Mouse (Mus musculus) kidney, adult 8-10 months (tissue): ENCODE data around the gene Rbp1.

ENCODE experiments used
- DNase-seq, 2 experiments: peaks; one replicate each; pipeline ENCODE4 v3.0.0; 2022

The Rbp1 gene

GRCm38 (mm10) chr9:98422656-98423055 is at the start of gene Rbp1:
TSS of gene Rbp1 (plus strand) at chr9:98422961.
- DNase-seq: peak in 1 of 2 experiments; percentile 38

DNA sequence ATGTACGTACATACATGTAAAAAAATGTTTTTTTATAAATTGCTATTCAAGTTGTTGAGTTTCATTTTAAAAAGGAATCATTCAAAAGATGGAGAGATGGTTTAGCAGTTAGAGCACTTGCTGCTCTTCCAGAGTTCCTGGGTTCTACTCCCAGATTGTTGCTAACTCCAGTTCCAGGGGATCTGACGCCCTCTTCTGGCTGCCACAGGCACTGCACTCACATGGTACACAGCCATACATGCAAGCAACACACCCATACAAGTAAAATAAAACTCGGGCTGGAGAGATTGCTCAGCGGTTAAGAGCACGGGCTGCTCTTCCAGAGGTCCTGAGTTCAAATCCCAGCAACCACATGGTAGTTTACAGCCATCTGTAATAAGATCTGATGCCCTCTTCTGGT is 49.4 kb upstream of the Rbp1 start:
- no peak for DNase-seq

- no peak for DNase-seq
These were observed 47.9 kb upstream of the Rbp1 start for GRCm38 (mm10) chr9:98374897-98375296.

DNA sequence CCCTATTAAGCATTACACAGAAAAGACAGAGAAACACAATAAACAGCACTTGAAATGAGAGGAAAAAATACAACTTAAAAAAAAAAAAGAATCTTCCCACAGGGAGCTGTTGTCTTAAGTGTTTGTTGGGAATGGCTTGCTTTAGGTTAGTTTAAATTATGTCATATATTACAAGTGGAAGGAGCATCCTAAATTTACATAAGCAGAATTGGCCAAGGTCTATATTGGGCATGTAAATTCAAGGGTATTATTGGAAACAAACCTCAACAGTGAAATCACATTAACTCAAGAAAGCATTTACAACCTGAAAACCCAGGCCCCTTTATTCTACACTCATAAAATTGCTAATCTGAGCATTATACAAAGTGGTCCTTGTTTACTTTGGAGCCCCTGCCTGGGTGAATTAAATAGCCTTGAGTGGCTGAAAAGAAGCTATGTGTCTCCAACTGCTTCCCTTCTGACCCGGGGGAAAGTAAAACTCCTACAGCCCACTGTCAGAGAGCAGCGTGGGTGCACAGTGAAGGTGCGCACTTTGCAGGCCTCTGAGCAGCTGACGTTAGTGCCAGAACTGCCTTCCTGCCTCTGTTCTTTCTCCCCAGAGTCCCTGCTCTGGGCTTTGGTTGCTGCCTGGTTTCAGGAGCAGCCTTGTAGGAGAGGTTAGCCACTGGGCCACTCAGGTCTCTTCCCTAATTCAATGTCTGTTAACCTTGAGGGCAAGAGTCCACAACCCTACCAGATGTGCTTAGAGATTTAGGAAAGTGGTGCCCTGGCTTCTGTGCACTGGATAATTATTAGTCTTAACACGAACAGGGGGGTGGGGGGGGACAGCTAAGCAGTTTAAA is 47.2 kb upstream of the Rbp1 start:
- DNase-seq: peak; percentile 53 to 61

GRCm38 (mm10) chr9:98379736-98380135 is 43.0 kb upstream of the Rbp1 start:
- DNase-seq: no peak

DNA sequence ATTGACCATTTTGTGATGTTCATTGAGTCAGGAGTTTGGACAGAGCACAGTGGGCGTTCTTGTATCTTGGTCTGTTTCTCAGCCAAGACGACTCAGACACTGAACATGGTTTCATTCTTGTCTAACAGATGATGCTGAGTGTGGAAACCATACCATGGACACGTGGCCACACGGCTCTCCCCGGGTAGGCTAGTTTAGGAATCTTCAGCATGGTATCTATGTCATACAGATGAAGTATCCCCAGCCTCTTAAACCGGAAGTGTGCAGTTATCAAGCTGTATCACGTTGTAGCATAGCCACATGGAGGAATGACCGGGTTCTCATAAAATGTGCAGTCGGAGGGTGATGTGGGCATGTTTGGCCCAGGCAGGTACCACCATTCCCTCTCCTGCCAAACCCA is 42.2 kb upstream of the Rbp1 start:
- no peak for DNase-seq

DNA sequence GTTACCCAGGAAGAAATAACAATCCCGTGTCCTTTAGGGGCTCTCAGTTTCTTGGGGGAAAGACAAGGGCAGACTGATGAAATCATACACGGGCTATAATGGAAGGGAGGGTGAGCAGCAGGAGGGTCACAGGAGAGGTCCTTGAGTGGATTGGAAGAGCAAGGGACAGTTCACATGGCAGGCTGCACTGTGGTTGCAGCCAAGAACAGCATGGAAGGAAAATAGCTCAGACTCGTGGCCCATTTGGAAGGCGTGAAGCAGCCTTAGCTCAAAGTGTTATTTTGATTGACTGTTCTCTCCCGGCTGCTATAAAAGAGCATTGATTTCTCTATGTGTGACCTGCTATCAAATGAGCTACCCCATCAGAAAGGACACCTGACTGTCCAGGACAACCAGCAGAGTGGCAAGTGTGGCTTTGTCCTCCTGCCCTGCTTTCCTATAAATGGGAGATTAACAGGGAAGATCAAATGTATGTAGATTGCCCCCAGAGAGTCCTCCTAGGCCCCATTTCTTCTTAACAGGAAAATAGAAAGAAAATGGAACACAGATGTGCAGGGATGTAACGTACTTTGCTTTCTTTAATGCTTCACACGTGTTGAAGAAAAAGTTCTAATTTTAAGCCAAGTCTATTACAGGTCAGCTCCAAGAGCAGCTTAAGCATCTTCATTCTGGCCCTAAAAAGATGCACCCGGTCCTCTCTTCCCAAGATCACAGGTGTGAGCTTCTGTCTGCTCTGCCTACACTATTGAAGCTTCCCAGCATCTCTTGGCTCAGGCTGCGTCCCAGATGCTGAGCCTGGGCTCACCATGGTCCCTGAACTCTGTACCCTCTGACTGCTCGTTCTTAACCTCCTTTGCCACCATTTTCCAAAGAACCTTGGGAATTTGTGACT is 34.8 kb upstream of the Rbp1 start:
- no peak for DNase-seq

DNA sequence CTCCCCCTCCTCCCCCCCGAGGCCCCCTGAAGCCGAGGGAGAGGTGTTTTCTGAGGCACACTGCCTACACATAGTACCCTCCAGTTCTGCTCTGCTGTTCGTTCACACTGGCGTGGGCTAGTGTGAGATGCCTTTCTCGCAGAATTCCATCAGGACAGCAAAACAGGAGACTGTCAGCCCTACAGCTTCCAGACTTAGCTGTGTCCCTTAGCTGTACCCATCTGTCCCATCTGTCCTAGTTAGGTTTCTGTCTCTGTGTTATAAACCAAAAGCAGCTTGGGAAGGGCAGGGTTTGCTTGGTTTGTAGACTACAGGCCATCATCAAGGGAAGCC is 34.2 kb upstream of the Rbp1 start:
- no peak for DNase-seq

GRCm38 (mm10) chr9:98393496-98393895 is 29.3 kb upstream of the Rbp1 start:
- no peak for DNase-seq

- no peak for DNase-seq
These were observed 25.6 kb upstream of the Rbp1 start for GRCm38 (mm10) chr9:98397211-98397610.

DNA sequence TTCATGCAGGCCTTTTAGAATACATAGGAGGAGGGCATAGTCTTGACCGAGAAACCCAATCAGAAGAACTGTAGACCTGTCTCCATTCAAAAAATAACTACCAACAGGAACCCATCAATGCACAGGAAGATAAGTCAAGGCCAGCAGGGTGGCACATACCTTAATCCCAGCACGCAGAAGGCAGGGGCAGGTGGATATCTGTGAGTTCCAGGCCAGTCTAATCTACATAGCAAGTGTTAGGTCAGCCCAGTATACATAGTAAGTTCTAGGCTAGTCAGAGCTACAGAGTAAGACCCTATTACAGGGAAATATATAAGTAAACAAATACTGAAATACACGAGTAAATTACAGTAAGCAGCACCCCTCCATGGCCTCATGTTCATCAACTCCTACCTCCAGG is 24.9 kb upstream of the Rbp1 start:
- DNase-seq: no peak

GRCm38 (mm10) chr9:98400185-98400894 is 22.4 kb upstream of the Rbp1 start:
- DNase-seq: no peak

GRCm38 (mm10) chr9:98401611-98402010 is 21.1 kb upstream of the Rbp1 start:
- no peak for DNase-seq

- no peak for DNase-seq
These were observed 15.0 kb upstream of the Rbp1 start for GRCm38 (mm10) chr9:98407771-98408170.

GRCm38 (mm10) chr9:98409137-98409536 is 13.6 kb upstream of the Rbp1 start:
- peak; percentile 52 to 86 for DNase-seq

DNA sequence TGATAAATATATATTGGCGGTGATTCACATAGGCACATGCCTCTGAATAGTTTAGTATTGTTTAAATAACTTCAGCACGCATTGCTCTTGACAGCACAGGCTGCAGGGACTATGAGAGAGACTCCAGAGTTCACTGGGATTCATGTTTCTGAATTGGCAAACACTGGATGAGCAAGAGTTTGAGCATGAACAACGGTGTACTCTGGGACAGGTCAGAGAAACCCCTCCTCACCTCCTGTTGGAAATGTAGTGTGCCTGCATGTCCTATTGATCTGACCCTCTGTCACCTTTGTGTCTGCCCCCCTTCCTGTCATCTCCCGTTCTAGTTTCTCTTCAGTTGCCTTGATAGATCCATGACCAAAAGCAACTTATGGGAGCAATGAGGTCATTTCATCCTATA is 7.3 kb upstream of the Rbp1 start:
- DNase-seq: no peak

GRCm38 (mm10) chr9:98417919-98418318 is 4.8 kb upstream of the Rbp1 start:
- peak in 1 of 2 experiments; percentile 34 for DNase-seq

- DNase-seq: peak; percentile 41 to 52
These were observed 4.4 kb upstream of the Rbp1 start for GRCm38 (mm10) chr9:98418346-98418745.

DNA sequence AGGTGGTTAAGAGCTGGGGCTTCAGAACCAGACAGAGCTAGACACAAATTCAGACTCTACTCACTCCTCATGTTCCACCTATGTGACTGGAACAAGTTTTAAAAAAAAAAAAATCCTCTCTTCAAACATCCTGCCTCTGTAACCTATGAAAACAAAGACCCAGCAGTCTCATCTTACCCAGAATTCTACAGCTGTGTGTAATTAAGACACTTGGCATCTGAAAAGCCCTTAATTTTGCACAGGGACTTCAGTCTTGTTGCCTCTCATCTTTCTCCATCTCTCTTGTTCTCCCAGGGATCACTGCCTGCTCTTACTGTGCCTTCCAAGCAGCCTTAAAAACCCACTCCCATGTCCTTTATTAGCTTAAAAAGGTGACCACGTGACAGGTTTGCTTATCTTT is 2.1 kb upstream of the Rbp1 start:
- no peak for DNase-seq

DNA sequence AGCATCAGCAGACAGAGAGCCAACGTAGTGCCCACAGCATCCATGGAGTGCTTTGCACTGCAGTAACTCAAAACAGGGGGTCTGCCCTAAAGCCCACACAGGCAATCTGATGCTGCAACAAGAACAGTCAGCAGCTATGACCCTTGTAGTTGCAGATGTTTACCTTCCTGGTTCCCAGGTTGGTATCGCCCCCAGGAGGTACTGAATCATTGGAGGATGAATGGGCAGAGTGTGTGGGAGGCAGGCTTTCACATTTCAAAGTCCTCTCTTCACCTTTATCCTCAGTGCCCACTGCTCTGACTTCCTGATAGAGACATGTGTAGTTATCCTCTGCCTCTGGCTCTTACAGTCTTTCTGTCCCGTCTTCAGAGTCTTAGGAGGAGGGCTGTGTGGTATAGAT is 858 bp upstream of the Rbp1 start:
- DNase-seq: no peak

- DNase-seq: no peak
These were observed 930 bp downstream of the Rbp1 start for GRCm38 (mm10) chr9:98423691-98424090.

- DNase-seq: no peak
These were observed 1.5 kb downstream of the Rbp1 start for GRCm38 (mm10) chr9:98424291-98424690.

- peak; percentile 26 to 40 for DNase-seq
These were observed 2.0 kb downstream of the Rbp1 start for GRCm38 (mm10) chr9:98424725-98425210.
